Mouse (Mus musculus) forebrain, postnatal 0 days (tissue): ENCODE data around the gene Rab11fip5. TPM values are rescaled to one million over a fixed set of nuclear protein-coding genes. Genes with fewer than 3 reads are reported as not detected.

Source experiments
- ATAC-seq: fragments of 200-750 bp; cut with Nextera tagmentation; 2 replicates; pipeline ENCODE4 v1.8.0; 2017; ENCODE audit warnings: mild to moderate bottlenecking, moderate library complexity
- DNase-seq: peaks from one replicate; pipeline ENCODE4 v3.0.0-alpha.2; 2015
- H3K27ac ChIP-seq: fragments of 300-500 bp; sonication (generic); 2 replicates; pipeline ENCODE4 v1.5.1; 2014; ENCODE audit warnings: low read depth, mild to moderate bottlenecking, antibody characterized with exemption, low read length, moderate library complexity, mixed read lengths
- H3K27me3 ChIP-seq: fragments of 300-500 bp; sonication (generic); 2 replicates; pipeline ENCODE4 v1.6.1; 2014; ENCODE audit warnings: mild to moderate bottlenecking, low read length, mixed read lengths; ENCODE audit not compliant: insufficient read depth
- H3K36me3 ChIP-seq: fragments of 300-500 bp; sonication (generic); 2 replicates; pipeline ENCODE4 v1.6.1; 2014; ENCODE audit warnings: mild to moderate bottlenecking, moderate library complexity; ENCODE audit not compliant: insufficient read depth
- H3K4me1 ChIP-seq: fragments of 300-500 bp; sonication (generic); 2 replicates; pipeline ENCODE4 v1.6.1; 2014; ENCODE audit warnings: antibody characterized with exemption; ENCODE audit not compliant: insufficient read depth
- H3K4me2 ChIP-seq: fragments of 300-500 bp; sonication (generic); 2 replicates; pipeline ENCODE4 v1.6.1; 2014; ENCODE audit warnings: low read depth, mild to moderate bottlenecking, moderate library complexity
- H3K4me3 ChIP-seq: fragments of 300-500 bp; sonication (generic); 2 replicates; pipeline ENCODE4 v1.5.1; 2014; ENCODE audit warnings: low read depth, low read length, mixed read lengths
- H3K9ac ChIP-seq: fragments of 300-500 bp; sonication (generic); 2 replicates; pipeline ENCODE4 v1.6.1; 2014; ENCODE audit warnings: mild to moderate bottlenecking
- H3K9me3 ChIP-seq: fragments of 300-500 bp; sonication (generic); 2 replicates; pipeline ENCODE4 v1.6.1; 2016; ENCODE audit warnings: low read length
- CTCF ChIP-seq: sonication (generic); IDR thresholded peaks from 2 replicates; pipeline ENCODE4 v1.5.1; 2016; ENCODE audit warnings: antibody characterized with exemption, control low read depth, low read depth
- WGBS: fragments of 180-500 bp; shearing (Covaris S2); extraction: QIAGEN DNeasy Blood & Tissue Kit; methylation state at CpG from one replicate; pipeline ENCODE4 v1.1.7; 2014; 5-methylcytosine and 5-hydroxymethylcytosine counted together
- polyA plus RNA-seq: library from polyadenylated mRNA; unstranded; fragments of >200 nt; fragmentation: Nextera tagmentation; extraction: Ambion mirVana; gene quantifications from 2 replicates; pipeline ENCODE4 v1.2.1, GENCODE M21; 2015
- total RNA-seq: library from RNA; depleted of rRNA; stranded (reverse); fragments of >200 nt; gene quantifications from 2 replicates; pipeline ENCODE4 v1.2.3, GENCODE M21; 2014

Gene Rab11fip5
- total and polyA plus RNA-seq, 2 experiments from 2014 or later, result 19.8 to 41.2 TPM

- Histone ChIP-seq H3K4me2 (no peak overlapping the region), H3K4me1 (no peaks in the 10 kb centered on the region), H3K4me3 (no peak overlapping the region), H3K9ac (no peak overlapping the region), H3K9me3 (no peaks in the 10 kb centered on the region), H3K27ac (peak overlapping the region; percentile 31; the same call in 1 of the 2 replicates), H3K36me3 (no peaks in the 10 kb centered on the region), H3K27me3 (peaks cover 2% of the 10 kb centered on the region; the same call in 1 of the 2 replicates)
- TF ChIP-seq CTCF, result no peak
- 33% methylated on average over 2 of the region's 2 CpGs for WGBS
- no peak for ATAC-seq
- no peak for DNase-seq
Measured at GRCm38 (mm10) chr6:85402613-85403012, 28.2 kb upstream of the Rab11fip5 start.

- 16% methylated on average over 5 of the region's 5 CpGs for WGBS
- H3K36me3 ChIP-seq, result no peaks in the 10 kb centered on the region
- no peaks in the 10 kb centered on the region for H3K4me1 ChIP-seq
- peak; percentile 51 for DNase-seq
- H3K4me2 ChIP-seq, result no peak overlapping the region
- peak; percentile 84 for ATAC-seq
- H3K27me3 ChIP-seq, result no peaks in the 10 kb centered on the region
- H3K9ac ChIP-seq, result no peak overlapping the region
- no peaks in the 10 kb centered on the region for H3K9me3 ChIP-seq
- no peak overlapping the region for H3K4me3 ChIP-seq
- H3K27ac ChIP-seq, result no peak overlapping the region
- no peak for TF ChIP-seq CTCF
Measured at GRCm38 (mm10) chr6:85399715-85400114, 25.3 kb upstream of the Rab11fip5 start.

DNA sequence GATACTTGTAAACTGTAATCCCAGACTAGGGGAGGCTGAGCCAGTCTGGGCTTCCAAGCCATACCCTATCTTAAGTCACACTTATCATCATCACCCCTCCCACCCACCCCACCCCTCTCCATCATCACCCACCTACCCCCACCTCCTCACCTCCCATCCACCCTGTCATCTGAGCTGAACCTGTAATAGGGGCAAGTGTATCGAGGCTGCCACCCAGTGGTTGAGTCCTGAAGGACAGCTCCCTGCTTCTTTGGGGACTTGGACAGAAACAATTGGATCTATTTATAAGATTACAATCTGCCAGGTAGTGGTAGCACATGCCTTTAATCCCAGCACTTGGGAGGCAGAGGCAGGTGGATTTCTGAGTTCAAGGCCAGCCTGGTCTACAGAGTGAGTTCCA, 22.7 kb upstream of the Rab11fip5 start:
- Histone ChIP-seq H3K9ac (no peak overlapping the region), H3K4me3 (no peak overlapping the region), H3K4me1 (no peaks in the 10 kb centered on the region), H3K27ac (no peak overlapping the region), H3K27me3 (no peaks in the 10 kb centered on the region), H3K36me3 (no peaks in the 10 kb centered on the region), H3K4me2 (no peak overlapping the region), H3K9me3 (no peaks in the 10 kb centered on the region)
- 33% methylated on average over 1 of the region's 1 CpGs for WGBS
- DNase-seq (no peak), ATAC-seq (no peak)
- TF ChIP-seq CTCF, result peak; percentile 55

- no peak for TF ChIP-seq CTCF
- no peak for ATAC-seq
- Histone ChIP-seq H3K27ac (no peak overlapping the region), H3K9me3 (no peaks in the 10 kb centered on the region), H3K4me3 (no peak overlapping the region), H3K36me3 (no peaks in the 10 kb centered on the region), H3K27me3 (no peaks in the 10 kb centered on the region), H3K4me1 (no peaks in the 10 kb centered on the region), H3K9ac (no peak overlapping the region), H3K4me2 (no peak overlapping the region)
- 86% methylated on average over 2 of the region's 2 CpGs for WGBS
- DNase-seq, result no peak
Measured at GRCm38 (mm10) chr6:85395360-85395759, 20.9 kb upstream of the Rab11fip5 start.

- Histone ChIP-seq H3K9me3 (no peaks in the 10 kb centered on the region), H3K36me3 (no peaks in the 10 kb centered on the region), H3K4me2 (no peak overlapping the region), H3K9ac (no peak overlapping the region), H3K27ac (no peak overlapping the region), H3K4me1 (no peaks in the 10 kb centered on the region), H3K4me3 (no peak overlapping the region), H3K27me3 (no peaks in the 10 kb centered on the region)
- 24% methylated on average over 6 of the region's 7 CpGs for WGBS
- DNase-seq (peak; percentile 69), ATAC-seq (no peak)
- peak; percentile 82 for TF ChIP-seq CTCF
Measured at GRCm38 (mm10) chr6:85391803-85392202, 17.4 kb upstream of the Rab11fip5 start.

- no peaks in the 10 kb centered on the region for H3K4me1 ChIP-seq
- ATAC-seq, result no peak
- no peak overlapping the region for H3K4me3 ChIP-seq
- no peaks in the 10 kb centered on the region for H3K27me3 ChIP-seq
- no peaks in the 10 kb centered on the region for H3K9me3 ChIP-seq
- DNase-seq, result no peak
- H3K9ac ChIP-seq, result no peak overlapping the region
- 87% methylated on average over 5 of the region's 5 CpGs for WGBS
- no peaks in the 10 kb centered on the region for H3K36me3 ChIP-seq
- H3K27ac ChIP-seq, result no peak overlapping the region
- H3K4me2 ChIP-seq, result no peak overlapping the region
- no peak for TF ChIP-seq CTCF
Measured at GRCm38 (mm10) chr6:85388608-85389007, 14.2 kb upstream of the Rab11fip5 start.

- Histone ChIP-seq H3K4me2 (no peak overlapping the region), H3K4me1 (no peaks in the 10 kb centered on the region), H3K9me3 (no peaks in the 10 kb centered on the region), H3K27ac (no peak overlapping the region), H3K27me3 (no peaks in the 10 kb centered on the region), H3K36me3 (no peaks in the 10 kb centered on the region), H3K4me3 (no peak overlapping the region), H3K9ac (no peak overlapping the region)
- WGBS, result 79% methylated on average over 2 of the region's 2 CpGs
- DNase-seq (no peak), ATAC-seq (no peak)
- no peak for TF ChIP-seq CTCF
Measured at GRCm38 (mm10) chr6:85382791-85383190, 8.4 kb upstream of the Rab11fip5 start.

- Histone ChIP-seq H3K27ac (no peak overlapping the region), H3K36me3 (no peaks in the 10 kb centered on the region), H3K4me2 (no peak overlapping the region), H3K9ac (no peak overlapping the region), H3K4me3 (no peak overlapping the region), H3K9me3 (no peaks in the 10 kb centered on the region), H3K4me1 (no peaks in the 10 kb centered on the region), H3K27me3 (no peaks in the 10 kb centered on the region)
- 87% methylated on average over 10 of the region's 10 CpGs for WGBS
- TF ChIP-seq CTCF, result no peak
- DNase-seq, result no peak
- no peak for ATAC-seq
Measured at GRCm38 (mm10) chr6:85381648-85382020, 7.2 kb upstream of the Rab11fip5 start.
